24 mouse cellular contexts compared by ENCODE assay signal in genomic region chr14:73366278-73366677, GRCm38 (mm10). TPM values are rescaled to one million over a fixed set of nuclear protein-coding genes. Genes with fewer than 3 reads are reported as not detected.
DNase-seq lines count a peak whose midpoint lies in the region; ATAC-seq and TF ChIP-seq lines count a peak whose summit lies in the region.
"Had no signal": no experiment of that assay in that cellular context is flagged by ENCODE, and none has a peak within 500 bp of the region (broad histone marks: within the 10 kb centered on the region; RNA-seq: fewer than 3 reads in every experiment).

No protein-coding gene starts in this region.

- H3K4me3 ChIP-seq in embryonic facial prominence, embryonic 14.5 days (ENCODE audit: low read depth, low read length) = no peak overlapping the region
- H3K4me3 ChIP-seq in embryonic facial prominence, embryonic 10.5 days = no peak overlapping the region
- H3K4me3 ChIP-seq in olfactory bulb, adult 2 months (ENCODE audit: insufficient read depth, low read depth, low read length) = no peak overlapping the region
- H3K4me3 ChIP-seq: embryonic facial prominence, embryonic 15.5 days; erythroblast, embryonic 14.5 days; heart, embryonic 10.5 days; hindbrain, embryonic 12.5 days had no signal

- TF ChIP-seq POLR2A in olfactory bulb, adult 2 months (IDR thresholded peaks at IDR 0.05; ENCODE audit: insufficient read depth, low read depth, low read length) = no peak

- H3K36me3 ChIP-seq in embryonic facial prominence, embryonic 14.5 days (ENCODE audit: control insufficient read depth, insufficient read depth, low read length) = peaks cover 90% of the 10 kb centered on the region
- peaks cover 85% of the 10 kb centered on the region for H3K36me3 ChIP-seq in embryonic facial prominence, embryonic 10.5 days (replicated peaks)

- no peak for ATAC-seq in embryonic facial prominence, embryonic 14.5 days (ENCODE audit: low read depth)
- ATAC-seq in frontal cortex, adult (ENCODE audit: low TSS enrichment) = peak; percentile 66
- ATAC-seq: CD4-positive, CD25-positive, alpha-beta regulatory T cell, adult 4 months; hindbrain, embryonic 16.5 days; inflammation-experienced regulatory T-cells, adult 6 months had no signal

- no peak for TF ChIP-seq CTCF in olfactory bulb, adult 2 months (IDR thresholded peaks at IDR 0.05; ENCODE audit: insufficient read depth, low read depth, low read length)

- intact Hi-C loops in left cerebral cortex, postnatal 36 days (cut with DNase I) = no loop called here

- H3K9me3 ChIP-seq in embryonic facial prominence, embryonic 14.5 days (ENCODE audit: control insufficient read depth, low read length) = peaks cover 4% of the 10 kb centered on the region; the same call in 1 of the 2 replicates
- peaks cover 4% of the 10 kb centered on the region; the same call in 1 of the 2 replicates for H3K9me3 ChIP-seq in embryonic facial prominence, embryonic 10.5 days
- H3K9me3 ChIP-seq: embryonic facial prominence, embryonic 15.5 days; heart, embryonic 10.5 days; hindbrain, embryonic 12.5 days had no signal

- WGBS in embryonic facial prominence, embryonic 14.5 days = 81% methylated on average over 11 of the region's 11 CpGs
- 92% methylated on average over 11 of the region's 11 CpGs for WGBS in embryonic facial prominence, embryonic 10.5 days
- WGBS in olfactory bulb, adult 2 months = 26% methylated on average over 11 of the region's 11 CpGs

- H3K4me2 ChIP-seq in embryonic facial prominence, embryonic 14.5 days (ENCODE audit: low read depth, low read length) = no peak overlapping the region
- H3K4me2 ChIP-seq: embryonic facial prominence, embryonic 15.5 days; hindbrain, embryonic 12.5 days had no signal

- no peak overlapping the region for H3K27ac ChIP-seq in embryonic facial prominence, embryonic 14.5 days (replicated peaks; ENCODE audit: low read depth, low read length)
- no peak overlapping the region for H3K27ac ChIP-seq in embryonic facial prominence, embryonic 10.5 days (replicated peaks)
- H3K27ac ChIP-seq in olfactory bulb, adult 2 months (ENCODE audit: insufficient read depth, low read depth, low read length) = peak overlapping the region; percentile 87
- H3K27ac ChIP-seq: embryonic facial prominence, embryonic 15.5 days; heart, embryonic 10.5 days; hindbrain, embryonic 12.5 days had no signal

- H3K27me3 ChIP-seq in embryonic facial prominence, embryonic 14.5 days (replicated peaks; ENCODE audit: control insufficient read depth, insufficient read depth, low read length) = no peaks in the 10 kb centered on the region
- H3K27me3 ChIP-seq in embryonic facial prominence, embryonic 10.5 days (replicated peaks; ENCODE audit: low read depth, poor library complexity, severe bottlenecking) = no peaks in the 10 kb centered on the region
- H3K27me3 ChIP-seq: embryonic facial prominence, embryonic 15.5 days; hindbrain, embryonic 12.5 days had no signal

- peak; percentile 29 for DNase-seq in embryonic facial prominence, embryonic 14.5 days (ENCODE audit: low spot score)
- DNase-seq in embryonic facial prominence, embryonic 10.5 days (ENCODE audit: low spot score) = no peak
- no peak for DNase-seq in frontal cortex, postnatal 10 days (ENCODE audit: low spot score in 2 of 2)
- peak; percentile 28 to 40 for DNase-seq in left cerebral cortex, postnatal 36 days (ENCODE audit: low spot score in 2 of 2)
- no peak for DNase-seq in left cerebral cortex, adult 8-10 months (ENCODE audit: low spot score in 2 of 2)
- no peak for DNase-seq in lung, postnatal 10 days
- DNase-seq: adrenal gland, adult 8-10 months; adrenal gland, postnatal 36 days; B cell, adult 2 months; cerebellum, adult 11-12 months; cerebellum, adult 9-11 months; cerebellum, postnatal 36 days; gastrocnemius, postnatal 10 days; heart, postnatal 10 days; heart, postnatal 4 days had no signal

- no peak overlapping the region for H3K9ac ChIP-seq in embryonic facial prominence, embryonic 14.5 days (ENCODE audit: low read depth, low read length)
- H3K9ac ChIP-seq: embryonic facial prominence, embryonic 15.5 days; hindbrain, embryonic 12.5 days had no signal

- no peaks in the 10 kb centered on the region for H3K4me1 ChIP-seq in embryonic facial prominence, embryonic 14.5 days (ENCODE audit: control insufficient read depth, insufficient read depth, low read length)
- H3K4me1 ChIP-seq in embryonic facial prominence, embryonic 10.5 days = no peaks in the 10 kb centered on the region
- H3K4me1 ChIP-seq in olfactory bulb, adult 2 months (ENCODE audit: control insufficient read depth, insufficient read depth, low read length) = peaks cover 40% of the 10 kb centered on the region
- H3K4me1 ChIP-seq: heart, embryonic 10.5 days; hindbrain, embryonic 12.5 days had no signal

RNA-seq across cellular contexts. Expression of gene Itm2b, which starts 18.8 kb away (rescaled TPM):
- 936 and 968 TPM in 2 replicates for polyA plus RNA-seq in embryonic facial prominence, embryonic 14.5 days (2014; fragmentation: Nextera tagmentation; extraction: Ambion mirVana)
- polyA plus RNA-seq in embryonic facial prominence, embryonic 10.5 days (2016; fragmentation: Nextera tagmentation; extraction: Ambion mirVana) = 197 and 226 TPM in 2 replicates
- 100 to 1,000 TPM; 725 to 789 TPM for total RNA-seq in left cerebral cortex, postnatal 36 days (2021)
- total RNA-seq in left cerebral cortex, adult 8-10 months (2022) = 100 to 1,000 TPM; 726 to 856 (median 801) TPM
- polyA plus RNA-seq in olfactory bulb, adult 2 months (2012; ENCODE audit: insufficient read depth, insufficient read length, low replicate concordance, missing spikeins) = 469 and 510 TPM in 2 replicates

RNA-seq across cellular contexts. Expression of gene Rb1, which starts 40.7 kb away (rescaled TPM):
- polyA plus RNA-seq in embryonic facial prominence, embryonic 14.5 days (2014; fragmentation: Nextera tagmentation; extraction: Ambion mirVana) = 30.1 and 30.4 TPM in 2 replicates
- polyA plus RNA-seq in embryonic facial prominence, embryonic 10.5 days (2016; fragmentation: Nextera tagmentation; extraction: Ambion mirVana) = 24.4 and 29.3 TPM in 2 replicates
- 10 to 100 TPM; 27.4 to 33.2 TPM for total RNA-seq in left cerebral cortex, postnatal 36 days (2021)
- total RNA-seq in left cerebral cortex, adult 8-10 months (2022) = 10 to 100 TPM; 24.2 to 33.1 (median 29.2) TPM
- 65.2 TPM in 1 of 2 replicates, not detected in the other for polyA plus RNA-seq in olfactory bulb, adult 2 months (2012; ENCODE audit: insufficient read depth, insufficient read length, low replicate concordance, missing spikeins)

Comparison
In these comparisons a context has a peak if more than half of its experiments do, and no peak if none do; other contexts are left out.
1. DNase-seq: peak in embryonic facial prominence, embryonic 14.5 days (single experiment) and left cerebral cortex, postnatal 36 days (2 of 2); none in embryonic facial prominence, embryonic 10.5 days (single experiment), frontal cortex, postnatal 10 days (0 of 2), left cerebral cortex, adult 8-10 months (0 of 2) and lung, postnatal 10 days (single experiment).